Comparison of ENCODE assay signal across 10 mouse cellular contexts in the genomic region with DNA sequence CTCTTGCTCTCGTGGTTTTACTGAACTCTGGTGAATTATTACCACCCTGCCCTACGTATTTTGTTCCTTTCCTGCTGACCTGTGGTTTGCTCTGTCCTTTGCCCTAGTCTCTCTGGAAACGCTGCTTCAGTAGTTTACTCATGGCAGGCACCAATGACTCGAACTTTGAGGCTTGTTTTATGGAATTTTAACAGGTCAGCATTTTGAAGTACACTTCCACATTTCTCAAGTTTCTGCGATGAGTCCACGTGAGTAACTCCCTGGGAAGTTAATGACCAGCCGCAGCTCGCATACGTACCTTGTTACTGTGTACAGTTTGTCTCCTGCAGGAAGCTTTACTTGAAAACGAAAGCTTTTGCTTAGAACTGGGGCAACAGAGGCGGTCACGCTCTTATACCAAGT. TPM values are rescaled to one million over a fixed set of nuclear protein-coding genes. Genes with fewer than 3 reads are reported as not detected.
DNase-seq lines count a peak whose midpoint lies in the region; TF ChIP-seq lines count a peak whose summit lies in the region.
"Had no signal": no experiment of that assay in that cellular context is flagged by ENCODE, and none has a peak within 500 bp of the region (broad histone marks: within the 10 kb centered on the region; RNA-seq: fewer than 3 reads in every experiment).

No protein-coding gene starts in this region.

- H3K27ac ChIP-seq in gastrocnemius, adult 2 months: peak overlapping the region; percentile 66

- intact Hi-C loops in gastrocnemius, adult 2 months (cut with DNase I): no loop called here
- intact Hi-C loops in left cerebral cortex, postnatal 25 days (cut with DNase I): no loop called here

- H3K4me3 ChIP-seq in gastrocnemius, adult 2 months: peak overlapping the region; percentile 60

- peak; percentile 19 for DNase-seq in gastrocnemius, adult 2 months
- no peak for DNase-seq in gastrocnemius, postnatal 10 days
- DNase-seq in adrenal gland, postnatal 10 days: peak; percentile 42
- DNase-seq in kidney, postnatal 10 days: peak; percentile 70
- DNase-seq in lung, postnatal 36 days: peak; percentile 41
- no peak for DNase-seq in right cerebral cortex, postnatal 10 days (ENCODE audit: low spot score in 2 of 2)
- no peak for DNase-seq in left cerebral cortex, adult 18-20 months (ENCODE audit: low spot score in 2 of 2)
- DNase-seq in left cerebral cortex, postnatal 25 days (ENCODE audit: low spot score in 2 of 2): no peak
- DNase-seq: spleen, adult 18-20 months had no signal

- no peak for TF ChIP-seq CTCF in gastrocnemius, adult 2 months (IDR thresholded peaks at IDR 0.05)

RNA-seq across cellular contexts. Expression of a gene that starts 2.9 kb away (rescaled TPM):
- total RNA-seq in gastrocnemius, adult 2 months (2021): 1 to 10 TPM; 2.1 to 5.1 TPM
- total RNA-seq in gastrocnemius, postnatal 10 days (2021): 1 to 10 TPM; 1.5 to 2.2 TPM
- total RNA-seq in adrenal gland, postnatal 10 days (2021): 10 to 100 TPM; 24.9 to 27.4 TPM
- total RNA-seq in left cerebral cortex, adult 18-20 months (2021): 10 to 100 TPM; 12.4 to 13.4 TPM
- total RNA-seq in left cerebral cortex, postnatal 25 days (2021): 10 to 100 TPM in 1 of 2 experiments, 1 to 10 TPM in 1; 8.6 to 12.9 TPM

RNA-seq across cellular contexts. Expression of a gene that starts 3.1 kb away (rescaled TPM):
- total RNA-seq in gastrocnemius, adult 2 months (2021): not detected
- total RNA-seq in gastrocnemius, postnatal 10 days (2021): not detected
- total RNA-seq in adrenal gland, postnatal 10 days (2021): under 1 TPM in 1 of 2 experiments, not detected in 1; 0.21 TPM
- not detected for total RNA-seq in left cerebral cortex, adult 18-20 months (2021)
- not detected for total RNA-seq in left cerebral cortex, postnatal 25 days (2021)
- total RNA-seq: layer of hippocampus, postnatal 10 days had no signal

RNA-seq across cellular contexts. Expression of a gene that starts 3.1 kb away (rescaled TPM):
- not detected for total RNA-seq in gastrocnemius, adult 2 months (2021)
- not detected for total RNA-seq in gastrocnemius, postnatal 10 days (2021)
- 1 to 10 TPM; 4.3 to 4.6 TPM for total RNA-seq in adrenal gland, postnatal 10 days (2021)
- not detected for total RNA-seq in left cerebral cortex, adult 18-20 months (2021)
- not detected for total RNA-seq in left cerebral cortex, postnatal 25 days (2021)
- total RNA-seq: layer of hippocampus, postnatal 10 days had no signal

RNA-seq across cellular contexts. Expression of a gene that starts 24.1 kb away (rescaled TPM):
- total RNA-seq in gastrocnemius, adult 2 months (2021): not detected
- total RNA-seq in gastrocnemius, postnatal 10 days (2021): not detected
- under 1 TPM in 1 of 2 experiments, not detected in 1; 0.45 TPM for total RNA-seq in adrenal gland, postnatal 10 days (2021)
- not detected for total RNA-seq in left cerebral cortex, adult 18-20 months (2021)
- total RNA-seq in left cerebral cortex, postnatal 25 days (2021): not detected
- total RNA-seq: layer of hippocampus, postnatal 10 days had no signal

RNA-seq across cellular contexts. Expression of a gene that starts 44.6 kb away (rescaled TPM):
- not detected for total RNA-seq in gastrocnemius, adult 2 months (2021)
- total RNA-seq in gastrocnemius, postnatal 10 days (2021): not detected
- not detected for total RNA-seq in adrenal gland, postnatal 10 days (2021)
- not detected for total RNA-seq in left cerebral cortex, adult 18-20 months (2021)
- total RNA-seq in left cerebral cortex, postnatal 25 days (2021): not detected
- total RNA-seq: layer of hippocampus, postnatal 10 days had no signal

Comparison
In these comparisons a context has a peak if more than half of its experiments do, and no peak if none do; other contexts are left out.
1. DNase-seq: peak in gastrocnemius, adult 2 months (single experiment), adrenal gland, postnatal 10 days (single experiment), kidney, postnatal 10 days (single experiment) and lung, postnatal 36 days (single experiment); none in gastrocnemius, postnatal 10 days (single experiment), right cerebral cortex, postnatal 10 days (0 of 2), left cerebral cortex, adult 18-20 months (0 of 2) and left cerebral cortex, postnatal 25 days (0 of 2).
2. RNA of a gene that starts 3.1 kb away (total RNA-seq): 4.3 to 4.6 TPM in adrenal gland, postnatal 10 days; not detected in left cerebral cortex, adult 18-20 months, not detected in left cerebral cortex, postnatal 25 days, not detected in gastrocnemius, adult 2 months and not detected in gastrocnemius, postnatal 10 days; every median in the first group is over 4 times any median in the second.